Mouse (Mus musculus): Measurements from ENCODE around the gene Bco1.

DNA sequence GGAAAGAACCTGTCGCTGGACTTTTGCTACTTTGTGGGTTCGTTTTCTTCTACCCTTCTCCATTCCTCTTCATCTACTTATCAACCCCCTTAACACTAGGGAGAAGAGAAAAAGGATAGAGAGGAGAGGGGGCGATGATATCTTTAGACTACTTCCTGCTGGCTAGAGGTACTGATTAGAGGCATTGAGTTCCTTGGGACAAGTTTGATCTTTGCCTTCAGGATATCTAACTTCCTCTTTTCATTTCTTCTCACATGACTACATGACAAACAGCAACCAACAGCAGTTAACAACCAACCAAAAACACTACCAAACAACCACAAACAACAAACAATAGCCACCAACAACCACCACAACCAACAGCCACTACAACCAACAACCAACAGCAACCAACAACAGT lies 38.0 kb downstream of the Bco1 start:
- TF ChIP-seq CTCF (IDR thresholded peaks at IDR 0.05; ENCODE audit: extremely low read depth, insufficient read length, insufficient replicate concordance, low read depth, low read length) (no peak), POLR2A (IDR thresholded peaks at IDR 0.05; ENCODE audit: low read depth, low read length) (no peak)

Data from small intestine, adult 2 months (tissue).